Mouse (Mus musculus) liver, adult 2 months (tissue): ENCODE data around the gene Polr1e. TPM values are rescaled to one million over a fixed set of nuclear protein-coding genes. Genes with fewer than 3 reads are reported as not detected.

Experiments
- DNase-seq: peaks from one replicate; pipeline ENCODE4 v3.0.0-alpha.2; 2011; ENCODE audit warnings: low read depth, low spot score; ENCODE audit errors: extremely low read depth
- H3K27ac ChIP-seq: fragments of 200-500 bp; replicated peaks from 2 replicates; pipeline ENCODE4 v1.5.1; 2012; ENCODE audit warnings: low read depth, mild to moderate bottlenecking, control low read depth, inconsistent platforms, low read length; ENCODE audit not compliant: insufficient read depth
- H3K27me3 ChIP-seq: fragments of 200-500 bp; 2 replicates; pipeline ENCODE4 v1.6.1; 2012; ENCODE audit warnings: mild to moderate bottlenecking, moderate library complexity, low read length, inconsistent platforms; ENCODE audit not compliant: control insufficient read depth, insufficient read depth
- H3K36me3 ChIP-seq: fragments of 200-500 bp; 2 replicates; pipeline ENCODE4 v1.6.1; 2012; ENCODE audit warnings: low read length, inconsistent platforms; ENCODE audit not compliant: control insufficient read depth, insufficient read depth
- H3K4me1 ChIP-seq: fragments of 200-500 bp; 2 replicates; pipeline ENCODE4 v1.6.1; 2011; ENCODE audit warnings: low read length; ENCODE audit not compliant: control insufficient read depth, insufficient read depth
- H3K4me3 ChIP-seq: fragments of 200-500 bp; 2 replicates; pipeline ENCODE4 v1.5.1; 2011; ENCODE audit warnings: low read depth, mild to moderate bottlenecking, control low read depth, low read length, moderate library complexity; ENCODE audit not compliant: insufficient read depth
- H3K79me2 ChIP-seq: fragments of 200-500 bp; 2 replicates; pipeline ENCODE4 v1.6.1; 2012; ENCODE audit warnings: inconsistent platforms, mild to moderate bottlenecking, low read length, moderate library complexity; ENCODE audit not compliant: control insufficient read depth, insufficient read depth
- H3K9ac ChIP-seq: fragments of 200-500 bp; 2 replicates; pipeline ENCODE4 v1.6.1; 2012; ENCODE audit warnings: low read depth, mild to moderate bottlenecking, control low read depth, inconsistent platforms, low read length
- CTCF ChIP-seq: fragments of 200-500 bp; IDR thresholded peaks from 2 replicates; pipeline ENCODE4 v1.5.1; 2011; ENCODE audit warnings: low read depth, low read length, control low read depth
- POLR2A ChIP-seq: fragments of 200-500 bp; IDR thresholded peaks from 2 replicates; pipeline ENCODE4 v1.6.1; 2011; ENCODE audit warnings: low read length, control low read depth; ENCODE audit not compliant: insufficient read depth; ENCODE audit errors: extremely low read depth
- WGBS: fragments of 180-500 bp; shearing (Covaris S2); methylation state at CpG from one replicate; pipeline ENCODE4 v1.1.7; 2018; 5-methylcytosine and 5-hydroxymethylcytosine counted together
- polyA plus RNA-seq: library from polyadenylated mRNA; depleted of rRNA; stranded (reverse); fragments of >200 nt; gene quantifications from 2 replicates; pipeline ENCODE4 v1.2.3, GENCODE M21; 2012
- total RNA-seq: library from RNA; depleted of rRNA; stranded (reverse); fragments of >200 nt; gene quantifications from 2 replicates; pipeline ENCODE4 v1.2.3, GENCODE M21; 2014

The Polr1e gene
- total and polyA plus RNA-seq, 2 experiments: 2.6 to 3.5 TPM

DNA sequence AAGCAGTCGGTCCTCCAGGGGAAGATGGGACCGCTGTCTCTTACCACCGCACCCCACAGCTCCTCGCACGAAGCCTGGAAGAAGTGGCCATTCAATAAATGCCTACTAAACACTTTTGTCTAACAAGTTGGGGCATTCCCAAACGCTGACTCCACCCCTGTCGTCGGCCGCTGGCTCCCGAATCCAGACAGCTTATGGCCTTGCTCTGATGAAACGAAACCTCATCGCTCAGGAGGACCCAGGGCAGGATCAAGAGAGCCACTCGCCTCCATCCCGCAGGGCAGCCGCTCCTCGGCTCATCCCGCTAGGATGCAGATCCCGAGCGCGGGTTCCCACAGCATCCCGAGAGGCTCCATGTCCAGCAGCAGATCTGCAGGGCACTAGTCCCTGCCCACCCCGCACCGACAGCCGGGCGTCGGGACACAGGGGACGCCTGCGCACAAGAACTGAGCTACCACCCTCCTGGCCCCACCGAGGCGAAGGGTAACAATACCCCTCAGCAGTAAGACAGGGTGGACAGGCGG is 6.7 kb upstream of the Polr1e start:
- peak overlapping the region; percentile 91 for H3K9ac ChIP-seq
- no peaks in the 10 kb centered on the region for H3K36me3 ChIP-seq
- peak; percentile 78 for DNase-seq
- H3K27me3 ChIP-seq: no peaks in the 10 kb centered on the region
- H3K27ac ChIP-seq: peak overlapping the region; percentile 90
- H3K4me3 ChIP-seq: peak overlapping the region; percentile 81
- under 1% methylated on average over 31 of the region's 31 CpGs for WGBS
- peaks cover 12% of the 10 kb centered on the region for H3K4me1 ChIP-seq
- peaks cover 7% of the 10 kb centered on the region; the same call in 1 of the 2 replicates for H3K79me2 ChIP-seq
- 0 out of 2 replicates have a peak, but pooled peaks have one; percentile 27 for TF ChIP-seq POLR2A
- no peak for TF ChIP-seq CTCF

DNA sequence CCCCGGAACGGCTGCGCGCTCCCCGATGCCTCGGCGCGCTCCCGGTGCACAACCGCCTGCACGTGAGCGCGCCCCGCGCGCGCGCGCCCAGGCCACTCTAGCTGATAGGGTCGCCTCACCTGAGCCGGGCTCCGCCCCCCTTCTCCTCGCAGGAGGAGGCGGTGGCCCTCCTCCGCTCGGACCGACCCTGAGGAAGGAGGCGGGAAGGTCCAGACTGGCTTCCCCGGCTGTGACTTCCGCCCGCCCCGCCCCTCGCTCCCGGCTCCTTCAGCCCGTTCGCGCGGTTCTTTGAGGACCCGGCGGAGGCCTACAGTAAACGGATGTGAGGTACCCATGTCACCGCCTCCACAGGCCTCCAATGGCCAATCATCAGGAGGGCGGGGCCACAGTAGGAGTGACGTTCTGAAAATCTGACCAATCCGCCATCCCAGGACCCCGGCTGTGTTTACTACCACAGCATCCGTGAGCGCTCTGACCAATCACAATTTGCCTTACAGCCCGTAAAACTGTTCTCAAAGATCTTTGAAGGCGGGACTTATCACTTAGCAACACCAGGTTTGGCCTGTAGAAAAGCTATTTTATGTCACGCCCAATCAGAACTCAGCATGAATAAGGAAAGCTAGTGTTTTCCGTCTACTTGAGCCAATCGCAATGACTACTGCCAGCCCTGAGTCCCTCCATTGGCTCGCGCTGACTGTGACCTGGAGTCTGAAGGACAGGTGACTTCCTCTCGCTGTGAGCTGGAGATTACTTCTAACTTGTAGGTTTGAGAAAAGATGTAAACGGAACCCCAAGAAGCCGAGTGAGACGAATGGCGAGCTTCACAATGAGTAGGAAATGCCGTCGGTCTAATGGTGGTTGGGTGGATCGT is 6.0 kb upstream of the Polr1e start, which contains the start of gene Zbtb5:
Gene Zbtb5, minus strand, starts transcription at position 308 of the 871 bp plus-strand sequence.
- peak; percentile 100 for DNase-seq
- under 1% methylated on average over 63 of the region's 63 CpGs for WGBS
- H3K4me1 ChIP-seq: peaks cover 12% of the 10 kb centered on the region
- peak within 1 kb of the TSS; percentile 90 for H3K27ac ChIP-seq
- H3K9ac ChIP-seq: peak within 1 kb of the TSS; percentile 91
- peak within 1 kb of the TSS; percentile 81 for H3K4me3 ChIP-seq
- TF ChIP-seq CTCF: no peak
- 0 out of 2 replicates have a peak, but pooled peaks have one; percentile 32 for TF ChIP-seq POLR2A
- peaks cover 7% of the 10 kb centered on the region; the same call in 1 of the 2 replicates for H3K79me2 ChIP-seq
- H3K27me3 ChIP-seq: no peaks in the 10 kb centered on the region
- no peaks in the 10 kb centered on the region for H3K36me3 ChIP-seq

GRCm38 (mm10) chr4:45013031-45013431 is 5.4 kb upstream of the Polr1e start:
- H3K79me2 ChIP-seq: peaks cover 7% of the 10 kb centered on the region; the same call in 1 of the 2 replicates
- H3K36me3 ChIP-seq: no peaks in the 10 kb centered on the region
- peak; percentile 58 for DNase-seq
- peak overlapping the region; percentile 76 for H3K27ac ChIP-seq
- peaks cover 12% of the 10 kb centered on the region for H3K4me1 ChIP-seq
- WGBS: under 1% methylated on average over 13 of the region's 13 CpGs
- H3K4me3 ChIP-seq: peak overlapping the region; percentile 81
- no peaks in the 10 kb centered on the region for H3K27me3 ChIP-seq
- peak overlapping the region; percentile 86 for H3K9ac ChIP-seq
- TF ChIP-seq POLR2A (no peak), CTCF (no peak)

- Histone ChIP-seq H3K27ac (no peak overlapping the region), H3K79me2 (peaks cover 7% of the 10 kb centered on the region; the same call in 1 of the 2 replicates), H3K9ac (no peak overlapping the region), H3K4me3 (0 out of 2 replicates have a peak overlapping the region, but pooled peaks have one; percentile 81), H3K27me3 (no peaks in the 10 kb centered on the region), H3K4me1 (peaks cover 12% of the 10 kb centered on the region), H3K36me3 (no peaks in the 10 kb centered on the region)
- no peak for DNase-seq
- no peak for TF ChIP-seq POLR2A
- no peak for TF ChIP-seq CTCF
- WGBS: 2% methylated on average over 2 of the region's 2 CpGs
These were observed 4.8 kb upstream of the Polr1e start for GRCm38 (mm10) chr4:45013537-45013936.

DNA sequence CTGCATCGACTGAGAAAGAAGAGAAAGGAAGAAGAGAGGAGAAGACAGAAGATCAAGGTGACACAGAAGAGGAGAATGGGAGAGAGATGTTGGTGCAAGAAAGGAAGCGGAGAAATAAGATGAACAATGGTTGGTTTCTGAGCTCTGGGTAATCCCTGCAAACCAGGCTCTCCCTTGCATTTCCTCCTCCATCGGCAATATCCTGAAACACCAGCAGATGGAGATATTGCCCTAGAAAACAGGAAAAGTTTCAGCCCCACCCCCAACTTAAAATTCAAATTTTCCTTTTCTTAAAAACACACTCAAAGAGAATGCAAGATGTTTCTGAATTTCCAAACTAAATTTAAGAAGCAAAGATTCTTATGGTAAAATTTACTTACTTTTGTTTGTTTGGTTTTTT is 2.8 kb upstream of the Polr1e start:
- 21% methylated on average over 3 of the region's 3 CpGs for WGBS
- no peaks in the 10 kb centered on the region for H3K27me3 ChIP-seq
- no peak overlapping the region for H3K9ac ChIP-seq
- H3K4me1 ChIP-seq: peaks cover 6% of the 10 kb centered on the region
- no peak overlapping the region for H3K27ac ChIP-seq
- H3K36me3 ChIP-seq: no peaks in the 10 kb centered on the region
- no peaks in the 10 kb centered on the region for H3K79me2 ChIP-seq
- peak; percentile 43 for DNase-seq
- no peak overlapping the region for H3K4me3 ChIP-seq
- no peak for TF ChIP-seq POLR2A
- peak; percentile 46 for TF ChIP-seq CTCF
